Mouse (Mus musculus) heart, adult 2 months (tissue): ENCODE measurements at regions not wholly inside any gene's neighbourhood (a gene's known extent, or its start where the extent isn't known, plus 50 kb on each side); places are given as distances from the start of the nearest gene placed in this dataset.

Experiments
- CTCF ChIP-seq: fragments of 200-600 bp; IDR thresholded peaks from 2 replicates; pipeline ENCODE4 v1.8.1; 2022; ENCODE audit warnings: antibody characterized with exemption, mild to moderate bottlenecking, moderate library complexity
- EP300 ChIP-seq: fragments of 200-500 bp; IDR thresholded peaks from 2 replicates; pipeline ENCODE4 v1.6.1; 2011; ENCODE audit warnings: low read depth, low read length, control low read depth; ENCODE audit not compliant: insufficient read depth
- POLR2A ChIP-seq: fragments of 200-500 bp; IDR thresholded peaks from 2 replicates; pipeline ENCODE4 v1.6.1; 2011; ENCODE audit warnings: mild to moderate bottlenecking, low read depth, low read length, control low read depth; ENCODE audit not compliant: insufficient read depth

GRCm38 (mm10) chr13:5546937-5547336 is 314.3 kb upstream of the Klf6 start:
- TF ChIP-seq CTCF, result no peak
- no peak for TF ChIP-seq POLR2A
- no peak for TF ChIP-seq EP300
